Mouse (Mus musculus) heart, adult 8-10 months (tissue): ENCODE results near the gene Cgas. TPM values are rescaled to one million over a fixed set of nuclear protein-coding genes. Genes with fewer than 3 reads are reported as not detected.

Experiments used
- DNase-seq: peaks from one replicate; pipeline ENCODE4 v3.0.0; 2022; ENCODE audit warnings: low spot score
- total RNA-seq, 4 experiments: library from RNA; stranded (reverse); gene quantifications; 2 replicates each; pipeline ENCODE4 v1.2.4; 2022

Gene Cgas
- total RNA-seq, 4 experiments from 2014 or later: 0.16 to 0.44 (median 0.28) TPM

DNA sequence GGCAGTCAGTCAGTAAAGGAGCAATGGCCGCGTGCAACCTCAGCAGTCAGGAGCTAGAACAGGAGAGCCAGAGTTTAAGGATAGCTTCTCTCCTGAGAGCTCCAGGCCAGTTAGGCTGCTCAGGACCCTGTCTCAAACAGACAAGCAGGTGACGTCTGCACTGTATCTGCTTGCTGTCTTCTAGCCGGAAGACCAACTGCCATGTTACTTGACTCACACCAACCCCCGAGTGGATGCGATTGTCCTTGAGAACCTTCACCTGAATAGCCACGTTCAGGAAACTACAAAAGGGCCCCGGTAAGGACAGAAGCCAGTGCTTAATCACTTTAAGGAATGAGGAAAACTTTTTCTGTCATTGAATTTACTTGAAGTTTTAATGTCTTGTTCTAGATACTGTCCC lies 14.0 kb upstream of the Cgas start:
- no peak for DNase-seq

- peak; percentile 32 for DNase-seq
Observed at GRCm38 (mm10) chr9:78451382-78451781, 8.3 kb upstream of the Cgas start.

DNA sequence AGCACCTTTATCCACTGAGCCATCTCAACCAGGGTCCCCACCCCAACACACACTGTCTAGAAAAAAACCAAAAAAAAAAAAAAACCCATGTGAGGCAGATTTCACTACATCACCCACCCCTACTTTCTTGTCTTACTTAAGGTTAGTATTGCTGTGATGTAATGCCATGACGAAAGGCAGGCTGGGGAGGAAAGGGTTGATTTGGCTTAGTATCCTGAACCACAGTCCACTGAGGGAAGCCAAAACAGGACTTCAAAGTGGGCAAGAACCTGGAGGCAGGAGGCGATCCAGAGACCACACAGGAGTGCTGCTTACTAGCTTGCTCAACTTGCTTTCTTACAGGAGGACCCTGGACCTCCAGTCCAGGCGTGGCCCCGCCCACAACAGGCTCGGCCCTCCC lies 7.4 kb upstream of the Cgas start:
- DNase-seq: no peak

GRCm38 (mm10) chr9:78447973-78448873 lies 5.2 kb upstream of the Cgas start, which contains the start of the genes Mto1 and Gm17324:
Gene Mto1 (plus strand): TSS chr9:78448208.
Gene Gm17324 (minus strand): TSS chr9:78448786.
- DNase-seq: peak; percentile 85

DNA sequence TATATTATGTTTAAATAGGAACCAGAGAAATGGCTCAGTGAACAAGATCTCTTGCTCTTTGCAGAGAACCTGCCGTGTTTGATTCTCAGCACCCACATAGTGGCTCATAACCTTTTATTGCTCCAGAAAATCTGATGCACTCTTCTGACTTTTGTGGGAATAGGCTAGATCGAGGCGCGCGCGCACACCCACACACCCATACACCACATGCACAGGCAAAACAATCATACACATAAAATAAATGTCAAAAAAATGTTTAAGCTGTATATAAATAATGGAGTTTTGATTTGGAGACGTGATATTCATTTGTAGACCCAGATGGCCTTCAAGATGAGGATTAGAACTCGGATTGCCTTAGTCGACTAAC lies 4.6 kb upstream of the Cgas start:
- DNase-seq: no peak

DNA sequence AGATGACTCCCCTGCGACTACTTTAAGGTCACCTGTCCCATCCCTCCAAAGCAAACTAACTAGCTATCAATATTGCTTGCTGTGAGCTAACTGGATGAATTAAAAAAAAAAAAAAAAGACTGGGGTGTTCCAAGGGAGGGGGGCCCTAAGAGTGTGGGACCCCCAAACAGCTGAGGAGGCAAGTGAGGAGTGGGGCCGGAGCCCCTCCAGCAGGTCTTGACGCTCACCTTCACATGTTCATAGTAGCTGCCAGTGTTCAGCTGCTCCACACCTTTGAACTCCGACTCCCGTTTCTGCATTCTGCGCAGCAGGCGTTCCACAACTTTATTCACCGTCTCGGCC lies 829 bp downstream of the Cgas start:
- DNase-seq: no peak

DNA sequence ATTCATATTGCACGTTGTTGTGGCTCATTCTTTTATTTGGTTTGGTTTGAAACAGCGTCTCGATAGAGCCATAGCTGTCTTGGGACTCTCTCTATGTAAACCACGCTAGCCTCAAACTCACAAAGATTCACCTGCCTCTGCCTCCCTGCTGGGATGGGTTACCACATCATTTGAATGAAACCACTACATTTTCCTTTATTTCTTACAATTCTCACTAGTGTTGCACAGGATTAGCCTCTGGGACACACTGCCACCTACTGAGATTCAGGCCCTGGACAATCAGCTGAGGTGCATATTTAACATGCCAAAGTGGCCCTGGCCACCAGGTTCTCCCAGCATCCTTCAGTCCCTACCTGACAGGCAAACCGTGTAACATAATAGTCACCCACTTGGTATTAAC lies 3.6 kb downstream of the Cgas start:
- no peak for DNase-seq

- DNase-seq: no peak
Observed at GRCm38 (mm10) chr9:78432471-78432870, 10.6 kb downstream of the Cgas start.

DNA sequence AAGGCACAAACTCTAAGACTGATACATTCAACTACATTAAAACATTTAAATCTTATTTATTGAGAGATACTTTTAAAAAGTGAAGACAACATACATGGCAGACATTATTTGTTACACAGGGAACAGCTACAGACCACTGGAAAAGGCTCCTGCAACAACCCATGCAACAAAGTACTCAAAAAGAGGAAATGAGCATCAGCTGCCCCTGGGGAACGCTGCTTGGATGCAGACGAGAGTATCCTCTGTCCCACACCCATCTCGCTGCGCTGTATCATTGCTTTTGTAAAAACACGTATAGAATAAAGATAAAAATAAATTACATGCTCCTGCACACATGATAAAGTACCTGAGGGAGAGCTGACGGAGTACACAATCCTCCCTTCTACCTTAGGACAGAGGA lies 12.6 kb downstream of the Cgas start:
- DNase-seq: no peak

- DNase-seq: no peak
Observed at GRCm38 (mm10) chr9:78429551-78429950, 13.5 kb downstream of the Cgas start.

GRCm38 (mm10) chr9:78428870-78429432 lies 14.1 kb downstream of the Cgas start:
- DNase-seq: no peak

DNA sequence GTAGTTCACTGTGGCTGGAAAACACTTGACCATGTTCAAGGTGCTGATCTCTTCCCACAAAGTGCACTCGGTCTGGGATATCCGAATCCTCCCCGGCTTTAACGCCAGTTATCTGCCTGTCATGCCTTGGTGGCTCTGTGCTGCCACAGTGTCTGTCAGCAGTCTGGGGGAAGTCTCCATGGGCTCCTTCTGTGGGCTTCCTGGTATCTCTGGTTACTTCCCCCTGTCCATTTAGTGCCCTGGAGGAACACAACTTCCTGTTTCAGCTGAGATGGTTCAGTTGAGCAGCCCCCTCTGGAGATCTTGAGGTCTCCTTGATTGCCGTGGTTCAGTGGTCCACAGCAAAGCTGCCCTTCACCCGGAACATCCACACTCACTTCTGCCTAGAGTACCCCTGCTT lies 14.9 kb downstream of the Cgas start:
- DNase-seq: no peak

DNA sequence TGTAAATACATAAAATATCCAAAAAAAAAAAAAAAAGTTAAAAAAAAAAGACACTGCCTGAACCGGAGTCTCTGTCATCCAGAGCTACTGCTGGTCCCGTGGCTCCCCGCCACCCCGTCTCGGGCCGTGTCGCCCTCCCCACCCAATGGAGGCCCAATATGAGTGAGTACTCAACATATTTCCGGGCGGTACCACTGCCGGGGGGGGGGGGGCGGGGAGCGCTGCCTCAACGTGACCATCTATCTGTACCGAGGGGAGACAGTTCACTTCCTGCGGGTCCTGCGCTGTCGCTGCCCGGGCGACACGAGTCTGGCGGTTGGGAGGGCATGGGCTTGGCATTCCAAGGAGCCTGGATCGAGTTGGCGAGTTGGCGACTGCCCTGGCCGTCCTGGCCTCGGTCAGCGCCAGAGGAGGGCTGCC lies 15.7 kb downstream of the Cgas start:
- no peak for DNase-seq

DNA sequence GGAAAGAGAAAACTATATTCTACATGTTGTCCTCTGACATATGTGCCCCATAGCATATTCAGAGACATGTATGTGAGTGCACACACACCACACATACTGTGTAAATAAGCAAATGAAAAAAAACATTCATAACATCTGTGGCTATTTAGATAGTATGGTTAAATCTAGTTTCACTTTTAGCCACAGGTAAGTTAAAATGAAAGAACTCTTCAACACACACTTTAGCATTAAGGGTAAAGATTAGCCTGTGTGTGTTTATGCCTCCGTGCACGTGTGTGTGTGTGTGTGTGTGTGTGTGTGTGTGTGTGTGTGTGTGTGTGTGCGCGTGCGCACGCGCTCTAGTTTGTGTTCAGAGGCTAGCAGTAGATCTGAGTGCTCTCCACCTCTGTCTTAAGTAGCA lies 41.4 kb downstream of the Cgas start:
- no peak for DNase-seq

DNA sequence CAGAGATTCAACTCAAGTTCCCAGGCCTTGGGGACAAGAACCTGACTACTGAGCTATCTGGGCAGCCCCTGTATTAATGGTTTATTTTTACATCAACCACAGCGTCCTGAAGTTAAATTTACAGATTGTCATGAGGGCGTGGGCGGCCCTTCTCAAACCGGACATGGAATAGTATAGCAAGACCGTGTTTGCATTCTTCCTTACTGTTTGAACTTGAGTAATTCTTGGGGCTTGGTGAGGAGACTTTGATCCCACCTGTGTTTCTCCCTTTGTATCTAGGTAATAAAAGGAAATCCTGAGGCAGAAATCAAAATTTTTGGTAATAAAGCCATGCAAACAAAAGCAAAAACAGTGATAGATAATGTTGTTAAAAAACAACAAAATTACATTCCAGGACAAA lies 42.5 kb downstream of the Cgas start:
- DNase-seq: no peak

- DNase-seq: no peak
Observed at GRCm38 (mm10) chr9:78396517-78396916, 46.5 kb downstream of the Cgas start.

DNA sequence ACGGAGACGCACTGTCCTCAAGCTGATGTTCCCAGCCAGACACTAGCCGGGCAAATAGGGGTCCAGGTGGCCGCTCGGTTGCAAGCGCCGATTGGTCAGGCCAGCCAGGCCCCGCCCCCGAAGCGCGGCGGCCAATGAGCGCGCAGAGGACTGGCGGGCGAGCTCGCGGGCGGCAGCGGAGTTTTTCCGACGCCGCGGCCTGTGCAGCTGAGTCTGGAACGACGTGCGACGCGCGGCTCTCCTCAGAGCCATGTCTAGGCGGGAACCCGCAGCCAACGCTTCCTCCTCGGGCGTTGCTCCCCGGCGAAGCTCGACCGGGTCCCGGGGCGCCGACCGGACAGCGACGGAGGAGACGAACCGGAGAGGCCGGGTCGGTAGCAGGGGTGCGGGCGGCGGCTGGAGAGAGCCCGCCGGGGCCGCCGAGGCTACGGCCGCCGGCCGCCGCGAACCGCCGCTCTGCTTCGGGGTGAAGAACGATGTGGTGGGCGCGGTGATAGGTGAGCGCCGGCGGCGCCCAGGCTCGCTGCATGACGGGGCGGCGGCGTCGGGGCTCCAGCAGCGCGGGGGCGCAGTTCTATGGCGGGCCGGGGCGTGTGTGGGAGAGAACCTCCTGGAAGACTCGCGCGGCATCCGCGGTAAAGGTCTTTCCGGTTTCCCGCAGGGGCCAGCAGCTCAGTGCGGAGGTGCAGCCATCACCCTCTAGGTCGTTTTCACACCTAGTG lies 47.2 kb downstream of the Cgas start, which contains the start of gene Ddx43:
Ddx43 (plus strand) TSS at position 148 of the 722 bp plus-strand sequence.
- DNase-seq: peak; percentile 3

- no peak for DNase-seq
Observed at GRCm38 (mm10) chr9:78395244-78395629, 47.8 kb downstream of the Cgas start.

DNA sequence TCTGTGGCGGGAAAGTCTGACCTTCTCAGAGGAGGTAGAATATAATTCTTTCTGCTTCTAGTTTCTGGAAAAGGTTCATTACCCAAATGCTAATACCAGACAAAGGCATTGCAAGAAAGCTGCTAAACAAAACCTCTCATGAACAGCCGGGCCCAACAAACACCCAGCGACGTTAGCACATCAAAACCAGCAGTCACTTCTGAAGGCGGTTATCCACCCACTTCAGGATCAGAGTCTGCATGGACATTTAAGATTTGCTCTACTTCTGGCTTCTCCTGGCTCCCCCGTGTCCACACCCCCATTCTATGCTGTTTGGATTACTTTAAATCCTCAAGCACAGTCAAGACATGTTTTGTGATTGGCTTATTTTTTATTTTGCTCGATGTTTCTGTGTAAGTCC lies 48.4 kb downstream of the Cgas start:
- DNase-seq: no peak

DNA sequence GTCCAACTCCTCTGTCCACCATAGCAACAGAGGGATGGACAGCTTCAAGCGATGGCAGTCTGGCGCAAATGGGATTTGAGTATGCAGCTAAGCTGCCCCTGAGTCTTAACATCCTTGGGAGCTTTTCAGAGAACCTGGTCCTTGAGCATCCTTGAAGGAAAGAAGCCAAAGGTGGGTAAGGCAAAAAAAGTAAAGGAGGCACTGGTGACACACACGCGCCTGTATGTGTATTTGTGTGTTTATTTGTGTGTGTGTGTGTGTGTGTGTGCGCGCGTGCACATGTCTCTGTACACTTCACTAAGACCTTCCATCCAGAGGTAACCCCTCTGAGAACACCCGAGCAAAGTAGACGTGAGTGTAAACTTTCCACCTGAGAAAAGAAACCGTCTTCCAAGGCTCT lies 49.3 kb downstream of the Cgas start:
- DNase-seq: no peak

- no peak for DNase-seq
Observed at GRCm38 (mm10) chr9:78389981-78390380, 53.1 kb downstream of the Cgas start.

GRCm38 (mm10) chr9:78386947-78387346 lies 56.1 kb downstream of the Cgas start:
- DNase-seq: no peak

GRCm38 (mm10) chr9:78385893-78386292 lies 57.1 kb downstream of the Cgas start:
- DNase-seq: no peak
